Mouse (Mus musculus): ENCODE measurements around the gene Txlnb. TPM values are rescaled to one million over a fixed set of nuclear protein-coding genes. Genes with fewer than 3 reads are reported as not detected.
"Not testable (repeated sequence)": the region's sequence is repeated elsewhere in the genome, so short reads cannot be mapped to it uniquely, and the experiment has no call there.

Gene Txlnb
- polyA plus RNA-seq, 1 experiment from 2014 or later = 1.3 TPM

- Histone ChIP-seq H3K9me3 (no peaks in the 10 kb centered on the region), H3K4me2 (no peak overlapping the region), H3K9ac (no peak overlapping the region), H3K4me1 (no peaks in the 10 kb centered on the region), H3K4me3 (no peak overlapping the region), H3K27ac (no peak overlapping the region), H3K27me3 (no peaks in the 10 kb centered on the region), H3K36me3 (no peaks in the 10 kb centered on the region)
- ATAC-seq (ENCODE audit: borderline replicate concordance, extremely low read depth, low FRiP score, low TSS enrichment) = no peak
- 63% methylated on average over 1 of the region's 1 CpGs for WGBS
Measured at GRCm38 (mm10) chr10:17787938-17788337, 8.1 kb upstream of the Txlnb start.

DNA sequence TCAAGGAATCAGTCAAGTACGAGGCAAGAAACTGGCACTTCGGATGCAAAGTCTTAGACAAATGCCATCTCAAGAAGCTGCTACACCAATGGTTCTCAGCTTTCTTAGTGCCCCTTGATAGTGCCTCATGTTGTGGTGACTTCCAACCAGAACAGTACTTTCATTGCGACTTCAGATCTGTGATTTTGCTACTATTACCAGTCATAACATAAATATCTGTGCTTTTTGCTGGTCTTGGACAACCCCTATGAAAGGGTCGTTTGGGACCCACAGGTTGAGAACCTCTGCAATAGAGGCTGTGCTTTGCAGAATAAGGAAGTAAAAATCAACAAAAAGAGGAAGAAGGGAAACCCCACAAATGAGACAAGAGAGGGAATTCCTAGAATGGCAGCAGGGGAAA, 7.7 kb upstream of the Txlnb start:
- H3K36me3 ChIP-seq = no peaks in the 10 kb centered on the region
- 88% methylated on average over 4 of the region's 4 CpGs for WGBS
- no peaks in the 10 kb centered on the region for H3K9me3 ChIP-seq
- no peak overlapping the region for H3K4me2 ChIP-seq
- no peak overlapping the region for H3K9ac ChIP-seq
- no peaks in the 10 kb centered on the region for H3K27me3 ChIP-seq
- no peaks in the 10 kb centered on the region for H3K4me1 ChIP-seq
- ATAC-seq (ENCODE audit: borderline replicate concordance, extremely low read depth, low FRiP score, low TSS enrichment) = no peak
- no peak overlapping the region for H3K4me3 ChIP-seq
- H3K27ac ChIP-seq = no peak overlapping the region

GRCm38 (mm10) chr10:17793926-17794325, 2.1 kb upstream of the Txlnb start:
- H3K9me3 ChIP-seq = no peaks in the 10 kb centered on the region
- WGBS = 62% methylated on average over 5 of the region's 5 CpGs
- no peak for ATAC-seq (ENCODE audit: borderline replicate concordance, extremely low read depth, low FRiP score, low TSS enrichment)
- H3K4me2 ChIP-seq = no peak overlapping the region
- H3K4me1 ChIP-seq = 0 out of 2 replicates have a peak, but pooled peaks cover 4% of the 10 kb centered on the region
- H3K36me3 ChIP-seq = no peaks in the 10 kb centered on the region
- H3K27me3 ChIP-seq = no peaks in the 10 kb centered on the region
- H3K27ac ChIP-seq = no peak overlapping the region
- H3K9ac ChIP-seq = no peak overlapping the region
- no peak overlapping the region for H3K4me3 ChIP-seq

DNA sequence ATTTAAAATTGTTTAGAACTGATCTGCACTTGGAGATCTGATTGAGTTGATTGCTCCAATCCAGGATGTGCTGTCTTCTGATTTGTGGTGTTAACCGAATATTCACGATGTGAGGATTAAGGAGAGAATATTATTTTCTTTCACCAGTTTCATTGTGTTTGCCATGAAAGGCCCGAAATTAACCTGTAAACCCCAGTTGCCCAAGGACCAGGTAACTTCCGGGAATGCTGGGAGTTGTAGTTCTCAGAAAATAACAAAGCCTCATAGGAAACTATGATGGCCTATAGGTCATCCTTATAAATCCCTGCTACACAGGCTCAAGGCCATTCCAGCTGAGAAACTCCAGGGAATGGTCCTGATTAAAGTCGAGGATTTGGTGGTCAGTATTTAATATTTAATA, 1.6 kb upstream of the Txlnb start:
- no peaks in the 10 kb centered on the region for H3K36me3 ChIP-seq
- no peak overlapping the region for H3K9ac ChIP-seq
- no peaks in the 10 kb centered on the region for H3K27me3 ChIP-seq
- 91% methylated on average over 5 of the region's 5 CpGs for WGBS
- no peaks in the 10 kb centered on the region for H3K9me3 ChIP-seq
- H3K27ac ChIP-seq = no peak overlapping the region
- 0 out of 2 replicates have a peak, but pooled peaks cover 4% of the 10 kb centered on the region for H3K4me1 ChIP-seq
- H3K4me3 ChIP-seq = no peak overlapping the region
- no peak overlapping the region for H3K4me2 ChIP-seq
- ATAC-seq (ENCODE audit: borderline replicate concordance, extremely low read depth, low FRiP score, low TSS enrichment) = no peak

GRCm38 (mm10) chr10:17795227-17795626, 799 bp upstream of the Txlnb start:
- Histone ChIP-seq H3K4me3 (no peak overlapping the region), H3K36me3 (no peaks in the 10 kb centered on the region), H3K4me1 (0 out of 2 replicates have a peak, but pooled peaks cover 4% of the 10 kb centered on the region), H3K9ac (no peak overlapping the region), H3K27me3 (no peaks in the 10 kb centered on the region), H3K9me3 (no peaks in the 10 kb centered on the region), H3K4me2 (no peak overlapping the region), H3K27ac (no peak overlapping the region)
- ATAC-seq (ENCODE audit: borderline replicate concordance, extremely low read depth, low FRiP score, low TSS enrichment) = no peak
- WGBS = 79% methylated on average over 4 of the region's 4 CpGs

GRCm38 (mm10) chr10:17796846-17797631, 1.0 kb downstream of the Txlnb start:
- Histone ChIP-seq H3K27ac (no peak overlapping the region), H3K4me1 (0 out of 2 replicates have a peak, but pooled peaks cover 4% of the 10 kb centered on the region), H3K9me3 (no peaks in the 10 kb centered on the region), H3K4me2 (no peak overlapping the region), H3K36me3 (no peaks in the 10 kb centered on the region), H3K9ac (no peak overlapping the region), H3K27me3 (no peaks in the 10 kb centered on the region), H3K4me3 (no peak overlapping the region)
- no peak for ATAC-seq (ENCODE audit: borderline replicate concordance, extremely low read depth, low FRiP score, low TSS enrichment)
- 33% methylated on average over 12 of the region's 12 CpGs for WGBS

DNA sequence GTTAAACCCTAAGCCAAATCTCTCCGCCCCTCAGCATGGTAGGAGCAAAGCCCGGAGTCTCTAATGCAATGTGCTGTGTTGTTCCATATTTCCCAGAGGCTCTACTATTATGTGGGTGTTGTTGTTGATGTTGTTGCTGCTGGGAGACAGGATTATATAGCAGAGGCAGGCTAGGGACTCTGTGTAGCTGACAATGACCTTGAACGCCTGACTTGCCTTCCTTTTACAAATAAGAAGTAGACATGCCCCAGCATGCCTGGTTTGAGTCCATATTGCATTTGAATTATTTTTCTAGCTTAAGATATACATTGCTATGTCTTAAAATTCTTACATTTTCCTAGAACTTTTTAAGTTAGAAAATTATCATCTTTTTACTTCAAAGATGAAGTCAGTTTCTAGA, 1.7 kb downstream of the Txlnb start:
- H3K27me3 ChIP-seq = no peaks in the 10 kb centered on the region
- ATAC-seq (ENCODE audit: borderline replicate concordance, extremely low read depth, low FRiP score, low TSS enrichment) = no peak
- 74% methylated on average over 3 of the region's 3 CpGs for WGBS
- 0 out of 2 replicates have a peak, but pooled peaks cover 4% of the 10 kb centered on the region for H3K4me1 ChIP-seq
- no peak overlapping the region for H3K27ac ChIP-seq
- H3K36me3 ChIP-seq = no peaks in the 10 kb centered on the region
- H3K9me3 ChIP-seq = no peaks in the 10 kb centered on the region
- no peak overlapping the region for H3K4me3 ChIP-seq
- H3K4me2 ChIP-seq = no peak overlapping the region
- H3K9ac ChIP-seq = no peak overlapping the region

- ATAC-seq (ENCODE audit: borderline replicate concordance, extremely low read depth, low FRiP score, low TSS enrichment) = no peak
- WGBS = 68% methylated on average over 2 of the region's 2 CpGs
- no peak overlapping the region for H3K9ac ChIP-seq
- no peak overlapping the region for H3K27ac ChIP-seq
- no peaks in the 10 kb centered on the region for H3K36me3 ChIP-seq
- no peaks in the 10 kb centered on the region for H3K9me3 ChIP-seq
- H3K4me1 ChIP-seq = 0 out of 2 replicates have a peak, but pooled peaks cover 4% of the 10 kb centered on the region
- no peak overlapping the region for H3K4me3 ChIP-seq
- no peaks in the 10 kb centered on the region for H3K27me3 ChIP-seq
- H3K4me2 ChIP-seq = no peak overlapping the region
Measured at GRCm38 (mm10) chr10:17801788-17802187, 5.8 kb downstream of the Txlnb start.

DNA sequence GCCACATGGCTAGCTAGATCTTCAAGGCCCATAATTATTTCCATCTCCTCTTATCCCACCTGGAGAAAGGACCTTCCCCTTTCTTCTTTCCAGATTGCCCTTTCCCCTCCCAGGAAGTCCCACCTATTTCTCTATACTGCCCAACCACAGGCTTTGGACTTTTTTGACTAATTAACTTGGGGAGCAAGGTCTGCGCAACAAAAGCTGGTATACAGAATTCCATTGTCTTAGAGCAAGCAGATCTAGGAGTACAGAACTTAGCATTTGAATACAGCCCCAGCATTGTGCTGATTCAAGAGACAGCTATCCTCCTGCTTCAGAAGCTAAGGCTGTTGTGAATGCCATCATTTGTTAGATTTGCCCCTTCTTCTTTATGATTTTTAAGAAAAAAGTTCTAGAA, 12.5 kb downstream of the Txlnb start:
- Histone ChIP-seq H3K9ac (no peak overlapping the region), H3K27ac (no peak overlapping the region), H3K4me2 (no peak overlapping the region), H3K9me3 (no peaks in the 10 kb centered on the region), H3K4me3 (no peak overlapping the region), H3K27me3 (no peaks in the 10 kb centered on the region), H3K4me1 (no peaks in the 10 kb centered on the region), H3K36me3 (no peaks in the 10 kb centered on the region)
- ATAC-seq (ENCODE audit: borderline replicate concordance, extremely low read depth, low FRiP score, low TSS enrichment) = no peak
- 95% methylated on average over 1 of the region's 1 CpGs for WGBS

GRCm38 (mm10) chr10:17815052-17815451, 19.0 kb downstream of the Txlnb start:
- Histone ChIP-seq H3K27ac (no peak overlapping the region), H3K27me3 (no peaks in the 10 kb centered on the region), H3K9me3 (no peaks in the 10 kb centered on the region), H3K9ac (no peak overlapping the region), H3K36me3 (no peaks in the 10 kb centered on the region), H3K4me3 (no peak overlapping the region), H3K4me1 (no peaks in the 10 kb centered on the region), H3K4me2 (no peak overlapping the region)
- 74% methylated on average over 11 of the region's 11 CpGs for WGBS
- no peak for ATAC-seq (ENCODE audit: borderline replicate concordance, extremely low read depth, low FRiP score, low TSS enrichment)

- WGBS = 92% methylated on average over 7 of the region's 7 CpGs
- H3K9ac ChIP-seq; H3K36me3 ChIP-seq; H3K4me2 ChIP-seq; H3K9me3 ChIP-seq; H3K4me1 ChIP-seq; ATAC-seq (ENCODE audit: borderline replicate concordance, extremely low read depth, low FRiP score, low TSS enrichment); H3K27ac ChIP-seq; H3K4me3 ChIP-seq; H3K27me3 ChIP-seq: not testable (repeated sequence)
Measured at GRCm38 (mm10) chr10:17820422-17820821, 24.4 kb downstream of the Txlnb start.

DNA sequence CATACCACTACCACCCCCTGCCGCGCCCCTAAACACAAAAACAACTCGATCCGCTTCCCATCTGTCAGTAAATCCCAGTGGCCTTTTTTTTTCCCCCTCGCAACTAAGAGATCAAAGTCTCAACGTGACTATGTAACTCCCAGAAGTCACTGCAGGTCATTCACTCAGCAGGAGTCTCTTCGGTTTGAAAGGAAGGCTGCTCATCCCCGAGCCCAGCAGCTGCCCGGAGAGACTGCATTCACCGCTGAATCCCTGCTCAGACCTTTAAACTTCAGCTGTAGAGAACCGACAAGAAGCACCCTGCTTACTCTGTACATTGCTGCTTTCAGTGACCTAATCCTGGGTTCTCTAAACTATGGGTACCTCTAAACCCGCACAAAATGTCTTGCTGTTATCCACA, 31.4 kb downstream of the Txlnb start:
- H3K4me3 ChIP-seq = no peak overlapping the region
- WGBS = 6% methylated on average over 12 of the region's 12 CpGs

More for the DNA sequence above, 31.4 kb downstream of the Txlnb start:
- Histone ChIP-seq H3K9ac (no peak overlapping the region), H3K4me1 (no peaks in the 10 kb centered on the region), H3K36me3 (no peaks in the 10 kb centered on the region), H3K9me3 (no peaks in the 10 kb centered on the region), H3K4me2 (peak overlapping the region; percentile 34), H3K27ac (no peak overlapping the region), H3K27me3 (no peaks in the 10 kb centered on the region)
- no peak for ATAC-seq (ENCODE audit: borderline replicate concordance, extremely low read depth, low FRiP score, low TSS enrichment)
